Mouse (Mus musculus): ENCODE results near the gene Jph4.

DNA sequence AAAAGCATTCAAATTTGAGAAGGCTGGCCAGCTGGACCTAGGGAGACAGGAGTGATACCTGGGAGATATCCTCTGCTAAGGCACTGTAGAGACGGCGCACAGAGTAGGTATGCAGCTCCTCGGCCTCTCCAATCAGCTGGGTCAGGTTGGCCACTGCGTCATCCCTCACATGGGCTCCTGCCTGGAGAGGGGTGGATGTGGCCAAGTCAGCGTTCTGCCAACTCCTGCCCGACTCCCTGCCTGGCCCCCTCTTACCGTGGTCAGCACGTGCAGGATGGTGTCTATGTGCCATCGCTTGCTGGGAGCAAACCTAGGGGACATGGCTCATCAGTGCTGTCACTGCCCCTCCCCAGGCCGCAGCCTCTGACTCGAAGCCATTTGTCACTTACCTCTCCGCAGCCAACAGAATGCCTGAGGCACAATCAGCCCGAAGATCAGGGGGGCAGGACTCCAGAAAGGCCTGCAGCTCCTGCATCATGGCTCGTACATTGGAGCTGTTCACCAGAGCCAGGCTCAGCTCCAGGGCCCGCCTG is 14.4 kb downstream of the Jph4 start:
- TF ChIP-seq CTCF (IDR thresholded peaks at IDR 0.05; ENCODE audit: control insufficient read depth, insufficient read depth, insufficient read length): no peak
- TF ChIP-seq CEBPB (IDR thresholded peaks at IDR 0.05; ENCODE audit: low read depth): no peak
- no peak for TF ChIP-seq MAX (IDR thresholded peaks at IDR 0.05)
- no peak for TF ChIP-seq USF1 (IDR thresholded peaks at IDR 0.05; ENCODE audit: low read depth)
- no peak for TF ChIP-seq FOSL1 (IDR thresholded peaks at IDR 0.05; ENCODE audit: insufficient read depth, low read length, poor library complexity, severe bottlenecking)
- TF ChIP-seq MYOD1 (IDR thresholded peaks at IDR 0.05; ENCODE audit: control insufficient read depth, insufficient read length, low read depth): no peak
